Mouse (Mus musculus): ENCODE results near the gene Prrx1.

GRCm38 (mm10) chr1:163310023-163310754, 3.3 kb downstream of the Prrx1 start:
- TF ChIP-seq CTCF (IDR thresholded peaks at IDR 0.05; ENCODE audit: low read depth) (no peak), EP300 (IDR thresholded peaks at IDR 0.05; ENCODE audit: low read depth) (no peak)

Data from heart, postnatal 0 days (tissue).